Mouse (Mus musculus) A20 (cell line): ENCODE data around the gene Rbm15b.

Experiments
- DNase-seq: peaks from one replicate; pipeline ENCODE4 v3.0.0-alpha.2; 2011; ENCODE audit warnings: low read depth, low spot score

Gene Rbm15b

GRCm38 (mm10) chr9:106884996-106885900 lies 2.0 kb downstream of the Rbm15b start:
- no peak for DNase-seq

GRCm38 (mm10) chr9:106884306-106884705 lies 2.9 kb downstream of the Rbm15b start:
- peak; percentile 27 for DNase-seq

- DNase-seq, result no peak
Observed at GRCm38 (mm10) chr9:106883085-106883484, 4.1 kb downstream of the Rbm15b start.

GRCm38 (mm10) chr9:106882176-106882575 lies 5.1 kb downstream of the Rbm15b start:
- DNase-seq, result no peak

- DNase-seq, result no peak
Observed at GRCm38 (mm10) chr9:106881071-106881755, 6.0 kb downstream of the Rbm15b start.

GRCm38 (mm10) chr9:106879471-106879870 lies 7.8 kb downstream of the Rbm15b start:
- no peak for DNase-seq

- no peak for DNase-seq
Observed at GRCm38 (mm10) chr9:106876666-106877065, 10.6 kb downstream of the Rbm15b start.

GRCm38 (mm10) chr9:106874216-106874615 lies 13.0 kb downstream of the Rbm15b start:
- no peak for DNase-seq

GRCm38 (mm10) chr9:106858036-106858435 lies 29.2 kb downstream of the Rbm15b start:
- no peak for DNase-seq

GRCm38 (mm10) chr9:106856664-106857063 lies 30.6 kb downstream of the Rbm15b start:
- peak; percentile 10 for DNase-seq

- DNase-seq, result no peak
Observed at GRCm38 (mm10) chr9:106842800-106843199, 44.4 kb downstream of the Rbm15b start.

- DNase-seq, result peak; percentile 9
Observed at GRCm38 (mm10) chr9:106840569-106840968, 46.7 kb downstream of the Rbm15b start.
